Mouse (Mus musculus): ENCODE measurements at regions not wholly inside any gene's neighbourhood (a gene's known extent, or its start where the extent isn't known, plus 50 kb on each side); places are given as distances from the start of the nearest gene placed in this dataset.

GRCm38 (mm10) chr15:67996532-67996931, 1495.8 kb upstream of the Lrrc6 start:
- TF ChIP-seq CTCF (IDR thresholded peaks at IDR 0.05; ENCODE audit: control insufficient read depth, insufficient read depth, insufficient read length) (no peak), USF1 (IDR thresholded peaks at IDR 0.05; ENCODE audit: low read depth) (no peak), MAX (IDR thresholded peaks at IDR 0.05) (no peak)
